Mouse (Mus musculus) megakaryocyte-erythroid progenitor cell, adult 5-6 weeks (primary cell): ENCODE measurements around the gene Tbk1. TPM values are rescaled to one million over a fixed set of nuclear protein-coding genes. Genes with fewer than 3 reads are reported as not detected.
A peak's percentile ranks its signal among the peaks of the same experiment; 100 is the strongest.

Source experiments
- ATAC-seq: replicated peaks from 2 replicates; pipeline ENCODE4 v1.8.0; 2016; ENCODE audit warnings: mild to moderate bottlenecking, inconsistent platforms; ENCODE audit not compliant: severe bottlenecking, poor library complexity, low FRiP score, low TSS enrichment
- total RNA-seq, 2 experiments: library from RNA; stranded (forward) in 1 of 2; stranded (reverse) in 1 of 2; fragments of 200-1000, 215-1000 nt in 1 of 2; fragments of >200 nt in 1 of 2; fragmentation: Nextera tagmentation in 1 of 2; gene quantifications; 2 replicates each; pipeline ENCODE4 v1.2.3; 2014 to 2017

Tbk1 gene
- total RNA-seq, 2 experiments from 2014 or later, result 28.9 to 31.3 TPM

DNA sequence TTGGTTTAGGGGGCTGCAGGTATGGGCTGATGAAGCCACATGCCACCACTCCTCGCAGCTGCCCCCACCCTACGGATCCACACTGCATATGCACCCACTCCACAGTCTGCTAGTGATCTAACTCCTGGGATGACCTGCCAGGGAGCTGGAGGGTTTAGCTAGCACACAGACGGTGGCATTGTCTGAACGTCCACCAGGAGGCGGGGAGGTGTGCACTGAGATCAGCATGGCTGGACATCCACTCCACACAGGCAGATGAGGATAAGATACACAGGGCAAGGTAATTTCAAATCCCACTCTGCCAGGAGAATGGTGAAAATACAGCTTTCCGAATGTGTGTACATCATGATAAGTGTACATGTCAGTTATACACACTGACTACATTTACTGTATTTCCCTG lies 30.3 kb downstream of the Tbk1 start:
- ATAC-seq, result peak; percentile 88

GRCm38 (mm10) chr10:121550334-121550733 lies 36.3 kb downstream of the Tbk1 start:
- ATAC-seq, result no peak

GRCm38 (mm10) chr10:121549670-121550069 lies 36.9 kb downstream of the Tbk1 start:
- no peak for ATAC-seq

- ATAC-seq, result no peak
Measured at GRCm38 (mm10) chr10:121547162-121547561, 39.4 kb downstream of the Tbk1 start.

DNA sequence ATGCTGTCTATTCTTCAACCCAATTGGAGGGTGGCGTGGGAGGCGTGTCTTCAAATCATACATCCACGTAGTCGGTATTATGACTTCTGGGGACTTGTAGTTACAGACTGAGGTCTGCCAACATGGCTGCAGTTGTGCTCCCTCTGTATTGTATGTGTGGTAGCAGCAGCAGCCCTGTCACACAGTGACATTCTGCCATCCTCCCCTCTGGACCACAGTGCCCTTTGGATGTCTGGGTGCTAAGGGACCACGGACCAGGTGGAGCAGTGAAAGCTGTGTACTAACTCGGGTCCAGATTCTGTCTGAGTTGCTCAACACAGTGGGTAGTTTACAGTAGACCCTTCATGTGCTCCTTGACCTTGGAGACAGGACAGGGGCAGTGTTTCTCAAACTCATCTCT lies 43.0 kb downstream of the Tbk1 start:
- no peak for ATAC-seq

DNA sequence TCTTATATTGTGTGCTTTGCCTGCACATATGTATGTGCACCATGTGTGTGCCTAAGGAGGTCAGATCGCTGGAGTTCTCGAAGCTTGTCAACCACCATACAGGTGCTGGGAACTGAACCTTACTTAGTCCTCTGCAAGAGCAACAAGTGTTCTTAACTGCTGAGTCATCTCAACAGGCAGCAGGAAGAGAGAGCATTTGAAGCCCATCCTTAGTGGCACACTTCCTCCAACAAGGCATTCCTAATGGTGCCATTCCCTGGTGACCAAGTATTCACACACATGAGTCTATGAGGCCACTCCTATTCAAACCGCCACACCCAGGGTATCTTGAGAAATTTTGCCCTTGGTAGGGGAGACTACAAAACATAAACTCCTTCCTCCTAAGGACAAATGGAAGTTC lies 44.4 kb downstream of the Tbk1 start:
- no peak for ATAC-seq

DNA sequence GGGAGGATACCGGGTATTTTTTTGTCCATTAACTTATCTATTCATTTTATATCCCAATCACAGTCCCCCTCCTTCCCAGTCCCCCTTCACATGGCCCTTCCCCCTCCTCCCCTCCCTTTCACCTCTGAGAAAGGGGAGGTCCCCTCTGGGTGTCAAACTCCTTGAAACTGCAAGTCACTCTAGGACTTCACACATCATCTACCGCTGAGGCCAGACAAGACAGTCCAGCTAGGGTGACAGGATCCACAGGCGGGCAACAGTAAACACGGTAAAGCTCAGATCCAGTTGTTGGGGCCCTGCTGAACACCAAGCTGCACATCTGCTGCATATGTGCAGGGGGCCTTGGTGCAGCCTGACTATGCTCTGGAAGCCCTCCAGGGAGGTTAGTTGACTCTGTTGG lies 51.6 kb downstream of the Tbk1 start:
- ATAC-seq, result no peak

DNA sequence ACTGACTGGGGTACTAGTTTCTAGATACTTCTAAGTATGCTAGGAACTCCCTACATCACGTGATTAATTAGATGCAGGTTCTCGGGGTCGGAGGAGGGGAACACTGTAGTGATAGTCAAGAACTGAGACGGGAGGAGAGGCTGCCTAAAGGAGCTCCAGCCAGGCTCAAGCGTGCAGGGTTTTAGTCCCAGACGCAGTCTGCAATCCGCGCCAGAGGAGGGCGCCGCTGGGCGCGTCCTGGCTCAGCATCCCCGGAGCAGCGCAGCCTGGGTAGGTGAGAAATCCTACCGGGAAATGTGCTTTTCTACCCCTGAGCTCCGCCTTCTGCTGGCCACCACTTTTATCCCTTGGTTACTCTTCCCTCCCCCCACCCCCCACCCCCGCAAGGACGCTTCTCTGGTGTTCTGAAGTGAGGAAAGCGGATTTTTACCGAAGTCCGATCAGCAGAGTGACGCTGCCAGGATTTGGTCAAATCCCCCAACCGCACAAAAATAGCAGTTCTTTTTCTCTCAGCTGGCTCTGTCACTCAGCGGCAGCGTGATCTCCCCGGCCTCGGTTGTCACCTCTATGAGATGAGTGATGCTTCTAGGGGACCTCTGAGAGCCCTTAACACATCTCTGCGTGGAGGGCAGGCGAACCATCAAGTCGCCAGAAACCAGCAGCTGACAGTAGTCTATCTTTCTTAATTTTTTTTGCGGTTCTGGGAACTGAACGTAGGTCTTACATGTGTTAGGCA lies 53.3 kb downstream of the Tbk1 start:
- ATAC-seq, result peak; percentile 50; the same call in 1 of the 2 replicates

DNA sequence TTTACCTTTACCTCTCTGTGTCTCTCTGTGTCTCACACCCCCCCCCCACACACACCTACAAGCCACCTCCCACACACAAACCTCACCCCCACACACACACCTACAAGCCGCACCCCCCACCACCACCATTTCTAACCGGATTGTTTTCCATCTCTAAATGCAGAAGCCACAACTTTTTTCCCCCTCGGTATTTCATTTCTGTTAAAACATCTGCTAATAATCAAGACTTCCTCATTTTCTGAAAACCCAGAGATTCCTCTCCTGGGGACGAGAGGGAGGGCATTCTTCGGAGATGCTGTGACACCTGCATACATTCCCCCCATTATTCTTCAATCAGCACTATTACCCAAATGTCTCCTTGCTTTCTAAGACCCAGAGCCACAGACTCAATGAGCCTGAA lies 55.0 kb downstream of the Tbk1 start:
- no peak for ATAC-seq

DNA sequence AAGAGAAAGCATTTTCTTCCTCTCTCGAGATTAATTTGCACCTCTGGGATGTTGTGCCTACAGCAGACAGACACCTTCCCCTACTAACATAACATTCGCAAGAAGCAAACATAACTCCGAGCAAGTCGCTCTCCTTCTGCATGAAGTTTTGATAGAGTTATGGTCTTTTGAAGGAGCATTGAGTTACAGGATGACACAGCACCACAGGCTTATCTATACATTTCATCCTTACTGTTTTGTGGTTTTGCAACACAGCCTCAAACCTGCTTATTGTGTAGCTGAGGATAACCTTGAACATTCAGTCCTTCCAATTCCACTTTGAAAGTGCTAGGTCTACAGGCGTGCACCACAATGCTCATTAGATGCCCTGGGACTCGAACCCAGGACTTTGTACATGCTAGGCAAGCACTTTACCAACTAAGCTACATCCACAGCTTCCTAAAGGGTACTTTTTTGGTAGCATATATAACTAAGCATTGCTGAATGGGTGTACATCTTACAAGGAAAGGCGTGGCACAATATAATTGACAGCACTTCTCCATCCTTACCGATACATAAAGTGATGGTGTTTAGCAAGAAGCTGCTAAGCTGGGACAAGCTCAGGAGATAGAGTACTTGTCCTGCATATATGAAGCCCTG lies 56.1 kb downstream of the Tbk1 start:
- peak; percentile 76 for ATAC-seq

GRCm38 (mm10) chr10:121529261-121529660 lies 57.3 kb downstream of the Tbk1 start:
- ATAC-seq, result no peak

GRCm38 (mm10) chr10:121528470-121528869 lies 58.1 kb downstream of the Tbk1 start:
- ATAC-seq, result no peak

- no peak for ATAC-seq
Measured at GRCm38 (mm10) chr10:121527114-121527513, 59.5 kb downstream of the Tbk1 start.

GRCm38 (mm10) chr10:121520923-121521585 lies 65.5 kb downstream of the Tbk1 start:
- no peak for ATAC-seq

GRCm38 (mm10) chr10:121519710-121520109 lies 66.9 kb downstream of the Tbk1 start:
- ATAC-seq, result no peak

- ATAC-seq, result peak; percentile 83
Measured at GRCm38 (mm10) chr10:121516008-121516600, 70.5 kb downstream of the Tbk1 start.

DNA sequence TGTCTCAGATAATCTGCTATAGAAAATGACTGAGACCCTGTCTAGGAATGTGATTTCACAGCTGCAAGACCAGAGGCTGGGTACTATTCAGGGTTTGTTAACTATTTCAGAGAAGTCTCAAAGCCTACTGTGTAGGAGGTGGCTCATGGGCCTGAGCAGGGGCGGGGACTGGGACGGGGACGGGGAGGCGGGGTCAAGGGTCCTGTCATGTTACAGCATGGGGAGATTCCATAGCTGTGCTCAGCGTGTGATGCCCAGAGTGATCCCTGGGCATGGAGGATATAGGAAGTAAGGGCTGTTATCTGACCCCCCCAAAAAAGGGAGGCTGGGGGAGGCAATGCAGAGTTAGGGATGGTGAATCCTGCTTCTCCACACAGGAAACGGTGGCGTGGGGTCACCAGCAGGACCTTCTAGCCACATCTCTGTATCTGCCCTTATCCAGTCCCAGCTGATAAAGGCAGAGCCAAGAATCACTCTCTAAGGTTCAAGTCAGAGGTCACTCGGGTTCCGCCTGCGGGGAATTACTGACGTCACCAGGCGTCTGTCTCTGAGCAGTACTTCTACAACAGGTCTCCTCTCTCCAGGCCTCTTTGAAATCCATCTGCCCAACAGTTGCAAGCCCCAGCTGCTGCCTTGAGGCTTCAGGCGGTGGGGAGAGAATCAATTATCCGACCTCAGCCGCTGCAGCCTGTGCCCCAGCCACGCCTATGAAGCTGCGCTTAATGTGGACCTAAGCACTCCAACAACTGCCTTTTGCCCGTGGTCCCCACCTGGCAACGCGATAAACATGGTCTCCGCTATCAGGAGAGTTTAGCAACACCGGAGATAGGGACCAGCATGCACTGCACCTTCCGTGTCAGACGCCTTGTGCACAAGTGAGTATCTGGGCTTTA lies 76.6 kb downstream of the Tbk1 start:
- peak; percentile 19 for ATAC-seq

DNA sequence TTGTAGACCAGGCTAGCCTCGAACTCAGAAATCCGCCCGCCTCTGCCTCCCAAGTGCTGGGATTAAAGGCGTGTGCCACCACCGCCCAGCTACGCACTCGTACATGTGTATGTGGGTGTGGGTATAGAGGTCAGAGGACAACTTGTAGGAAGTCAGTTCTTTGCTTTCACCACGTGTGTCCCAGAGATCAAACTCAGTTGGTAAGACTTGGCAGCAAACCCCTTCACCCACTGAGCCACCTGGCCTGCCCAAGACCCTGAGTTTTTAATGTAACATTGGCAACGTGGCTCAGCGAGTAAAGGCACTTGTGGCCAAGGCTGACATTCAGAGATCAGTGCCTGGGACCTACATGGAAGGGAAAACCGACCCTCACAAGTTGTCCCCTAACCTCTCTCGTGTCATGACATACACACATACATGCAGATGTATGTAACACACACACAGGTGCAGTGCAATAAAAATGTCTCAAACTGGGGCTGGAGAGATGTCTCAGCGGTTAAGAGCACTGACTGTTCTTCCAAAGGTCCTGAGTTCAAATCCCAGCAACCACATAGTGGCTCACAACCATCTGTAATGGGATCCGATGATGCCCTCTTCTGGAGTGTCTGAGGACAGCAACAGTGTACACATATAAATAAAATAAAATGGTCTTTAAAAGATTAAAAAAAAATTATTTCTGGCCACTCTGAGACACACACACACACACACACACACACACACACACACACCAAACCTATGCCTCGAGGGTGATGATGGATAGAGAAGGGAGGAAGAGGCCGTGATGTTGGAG lies 78.6 kb downstream of the Tbk1 start:
- ATAC-seq, result no peak
